Mouse (Mus musculus): ENCODE data around the gene Gm8906. TPM values are rescaled to one million over a fixed set of nuclear protein-coding genes. Genes with fewer than 3 reads are reported as not detected.

Gm8906 gene
- polyA plus RNA-seq (2012; rRNA removed) = not detected in 2 replicates

GRCm38 (mm10) chr5:11502385-11502784 lies at the start of gene Gm8906:
Gm8906 (plus strand) TSS chr5:11502685.

Other genes starting within 250 kb of the Gm8906 start
- not detected in 2 replicates for gene Gm8890, start 246.7 kb upstream of the Gm8906 start, polyA plus RNA-seq (2012; rRNA removed)
- gene Speer1, start 161.2 kb upstream of the Gm8906 start, polyA plus RNA-seq (2012; rRNA removed) = not detected in 2 replicates
- not detected in 2 replicates for gene Gm8897, start 86.3 kb upstream of the Gm8906 start, polyA plus RNA-seq (2012; rRNA removed)
- gene Gm6460, start 92.2 kb downstream of the Gm8906 start, polyA plus RNA-seq (2012; rRNA removed) = not detected in 2 replicates
- not detected in 2 replicates for gene Gm8922, start 179.3 kb downstream of the Gm8906 start, polyA plus RNA-seq (2012; rRNA removed)